Mouse (Mus musculus) hindbrain, embryonic 14.5 days (tissue): ENCODE measurements at regions not wholly inside any gene's neighbourhood (a gene's known extent, or its start where the extent isn't known, plus 50 kb on each side); places are given as distances from the start of the nearest gene placed in this dataset.

Experiments
- ATAC-seq: fragments of 200-750 bp; cut with Nextera tagmentation; 2 replicates; pipeline ENCODE4 v1.8.0; 2017; ENCODE audit warnings: moderate number of reproducible peaks, mild to moderate bottlenecking, moderate TSS enrichment, moderate library complexity; ENCODE audit not compliant: low FRiP score
- DNase-seq: peaks from one replicate; pipeline ENCODE4 v3.0.0-alpha.2; 2015; ENCODE audit warnings: low spot score
- H3K27ac ChIP-seq: fragments of 300-500 bp; sonication (generic); 2 replicates; pipeline ENCODE4 v1.5.1; 2014; ENCODE audit warnings: mild to moderate bottlenecking, moderate library complexity
- H3K27me3 ChIP-seq: fragments of 300-500 bp; sonication (generic); 2 replicates; pipeline ENCODE4 v1.6.1; 2014; ENCODE audit warnings: mild to moderate bottlenecking, low read length, mixed read lengths; ENCODE audit not compliant: control insufficient read depth, insufficient read depth
- H3K36me3 ChIP-seq: fragments of 300-500 bp; sonication (generic); replicated peaks from 2 replicates; pipeline ENCODE4 v1.6.1; 2014; ENCODE audit not compliant: control insufficient read depth, insufficient read depth
- H3K4me1 ChIP-seq: fragments of 300-500 bp; sonication (generic); replicated peaks from 2 replicates; pipeline ENCODE4 v1.6.1; 2014; ENCODE audit warnings: antibody characterized with exemption, low read length, mixed read lengths; ENCODE audit not compliant: control insufficient read depth, insufficient read depth
- H3K4me2 ChIP-seq: fragments of 300-500 bp; sonication (generic); replicated peaks from 2 replicates; pipeline ENCODE4 v1.6.1; 2014; ENCODE audit warnings: mild to moderate bottlenecking, moderate library complexity
- H3K4me3 ChIP-seq: fragments of 300-500 bp; sonication (generic); replicated peaks from 2 replicates; pipeline ENCODE4 v1.5.1; 2014; ENCODE audit warnings: mild to moderate bottlenecking, low read length
- H3K9ac ChIP-seq: fragments of 300-500 bp; sonication (generic); 2 replicates; pipeline ENCODE4 v1.6.1; 2014
- H3K9me3 ChIP-seq: fragments of 300-500 bp; sonication (generic); 2 replicates; pipeline ENCODE4 v1.6.1; 2016; ENCODE audit warnings: low read length; ENCODE audit not compliant: control insufficient read depth
- WGBS: fragments of 180-500 bp; shearing (Covaris S2); extraction: QIAGEN DNeasy Blood & Tissue Kit; methylation state at CpG from one replicate; pipeline ENCODE4 v1.1.7; 2014; 5-methylcytosine and 5-hydroxymethylcytosine counted together

DNA sequence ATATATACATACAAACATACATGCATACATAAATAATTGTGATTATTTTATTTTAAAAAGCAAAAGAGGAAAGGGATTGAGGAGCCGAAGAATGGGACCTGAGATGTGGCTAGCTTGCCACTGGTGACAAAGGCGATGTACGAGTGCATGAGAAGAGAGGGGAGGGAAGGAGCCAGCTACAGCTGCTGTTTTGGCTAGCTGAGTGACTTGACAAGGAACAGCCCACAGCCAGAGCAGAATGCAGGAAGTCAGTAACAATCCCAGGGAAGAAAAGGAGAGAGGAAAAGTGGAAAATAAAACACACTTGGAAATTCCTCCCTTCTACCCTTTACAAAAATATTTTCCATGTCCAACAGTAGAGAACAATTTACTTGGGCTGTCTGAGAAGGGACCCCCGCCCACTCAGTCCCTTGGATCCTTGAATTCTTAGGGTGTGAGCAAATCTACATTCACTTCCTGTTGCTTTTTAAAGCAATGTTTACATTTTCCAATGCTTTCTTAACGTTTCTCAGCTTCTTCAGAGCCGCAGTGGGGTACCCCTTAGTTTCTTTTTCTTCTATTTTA is 345.9 kb downstream of the Sox4 start:
- ATAC-seq, result no peak

DNA sequence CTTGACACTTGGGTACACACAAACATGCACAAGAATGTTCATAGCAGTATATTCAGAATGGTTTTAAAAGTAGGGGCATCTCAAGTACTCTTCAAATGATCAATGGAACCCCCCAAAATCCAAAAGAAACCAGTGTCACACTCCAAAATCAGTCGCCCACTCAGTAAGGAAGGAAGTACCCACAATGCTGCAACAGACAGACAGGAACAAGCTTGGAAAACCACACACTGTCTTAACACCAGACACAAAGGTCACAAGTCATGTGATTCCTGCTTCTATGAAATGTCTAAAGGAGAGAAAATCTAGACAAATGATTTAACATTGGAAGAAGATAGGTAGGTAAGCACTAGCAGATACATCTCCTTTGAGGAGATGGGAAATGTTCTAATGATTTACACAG is 346.9 kb downstream of the Sox4 start:
- no peak for DNase-seq
- Histone ChIP-seq H3K9me3 (no peaks in the 10 kb centered on the region), H3K9ac (no peak overlapping the region), H3K4me1 (no peaks in the 10 kb centered on the region), H3K4me3 (no peak overlapping the region), H3K4me2 (no peak overlapping the region), H3K27ac (no peak overlapping the region), H3K27me3 (no peaks in the 10 kb centered on the region), H3K36me3 (no peaks in the 10 kb centered on the region)
- ATAC-seq, result no peak
- 75% methylated on average over 1 of the region's 1 CpGs for WGBS

More for the DNA sequence above, 345.9 kb downstream of the Sox4 start:
- no peak for DNase-seq
- Histone ChIP-seq H3K27me3 (no peaks in the 10 kb centered on the region), H3K4me2 (no peak overlapping the region), H3K9me3 (no peaks in the 10 kb centered on the region), H3K27ac (0 out of 2 replicates have a peak overlapping the region, but pooled peaks have one; percentile 41), H3K36me3 (no peaks in the 10 kb centered on the region), H3K9ac (no peak overlapping the region), H3K4me1 (no peaks in the 10 kb centered on the region), H3K4me3 (no peak overlapping the region)
- 72% methylated on average over 6 of the region's 6 CpGs for WGBS

- Histone ChIP-seq H3K4me1 (no peaks in the 10 kb centered on the region), H3K4me2 (no peak overlapping the region), H3K27me3 (no peaks in the 10 kb centered on the region), H3K36me3 (no peaks in the 10 kb centered on the region), H3K4me3 (no peak overlapping the region), H3K9ac (no peak overlapping the region), H3K27ac (no peak overlapping the region), H3K9me3 (no peaks in the 10 kb centered on the region)
- WGBS, result 72% methylated on average over 1 of the region's 1 CpGs
- ATAC-seq, result no peak
- no peak for DNase-seq
Observed at GRCm38 (mm10) chr13:28605833-28606232, 347.7 kb downstream of the Sox4 start.

DNA sequence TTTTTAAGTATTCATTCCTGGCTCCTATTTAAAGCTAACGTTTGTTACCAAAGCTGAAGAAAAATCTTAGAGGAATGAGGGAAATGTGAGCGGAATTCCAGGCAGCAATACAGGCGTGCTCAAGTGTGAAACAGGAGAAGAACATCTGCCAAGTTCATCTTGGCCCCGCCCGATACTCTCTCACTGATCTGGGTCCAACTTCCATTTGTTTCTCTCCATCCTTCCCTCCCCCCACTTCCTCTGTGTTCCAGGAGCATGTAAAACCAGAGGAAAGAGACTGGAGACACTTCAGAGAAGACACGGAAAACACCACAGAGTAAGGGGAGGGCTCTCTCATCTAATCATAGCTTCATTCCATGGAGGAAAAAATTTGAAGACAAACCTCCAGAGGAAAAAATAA is 346.7 kb downstream of the Gm11361 start:
- H3K27me3 ChIP-seq, result no peaks in the 10 kb centered on the region
- DNase-seq, result no peak

GRCm38 (mm10) chr13:28600792-28601191 is 343.5 kb downstream of the Gm11361 start:
- no peaks in the 10 kb centered on the region for H3K9me3 ChIP-seq
- no peak overlapping the region for H3K4me2 ChIP-seq
- 0 out of 2 replicates have a peak, but pooled peaks cover 7% of the 10 kb centered on the region for H3K4me1 ChIP-seq
- ATAC-seq (no peak), DNase-seq (no peak)
- H3K4me3 ChIP-seq, result no peak overlapping the region
- WGBS, result 79% methylated on average over 5 of the region's 5 CpGs
- H3K27ac ChIP-seq, result no peak overlapping the region
- H3K27me3 ChIP-seq, result no peaks in the 10 kb centered on the region
- no peak overlapping the region for H3K9ac ChIP-seq
- no peaks in the 10 kb centered on the region for H3K36me3 ChIP-seq

More for the DNA sequence above, 346.7 kb downstream of the Gm11361 start:
- Histone ChIP-seq H3K27ac (peak overlapping the region; percentile 20; the same call in 1 of the 2 replicates), H3K9me3 (no peaks in the 10 kb centered on the region), H3K36me3 (no peaks in the 10 kb centered on the region), H3K9ac (no peak overlapping the region), H3K4me2 (no peak overlapping the region; the same call in 1 of the 2 replicates), H3K4me1 (no peaks in the 10 kb centered on the region), H3K4me3 (no peak overlapping the region)
- ATAC-seq, result no peak
- 71% methylated on average over 6 of the region's 6 CpGs for WGBS

DNA sequence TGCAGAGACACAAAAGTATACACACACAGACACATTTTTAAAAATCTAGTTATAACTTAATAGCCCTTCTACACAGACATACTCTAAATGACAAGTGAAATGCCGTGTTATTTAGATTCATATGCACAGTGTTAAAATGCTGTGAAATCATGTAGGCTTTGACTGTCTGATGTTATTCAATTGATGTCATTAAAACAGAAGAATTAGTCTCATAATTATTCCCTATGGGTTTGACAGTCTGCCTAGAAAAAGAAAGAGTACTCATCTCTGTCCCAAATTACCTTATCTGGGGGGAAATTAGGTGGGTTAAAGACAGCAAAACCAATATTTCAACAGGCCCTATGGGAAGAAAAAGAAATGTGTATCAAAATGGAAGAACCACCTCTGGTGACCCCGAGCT is 339.0 kb downstream of the Gm11361 start:
- no peaks in the 10 kb centered on the region for H3K36me3 ChIP-seq
- WGBS, result 71% methylated on average over 2 of the region's 2 CpGs
- no peak overlapping the region for H3K4me3 ChIP-seq
- H3K4me2 ChIP-seq, result no peak overlapping the region
- H3K4me1 ChIP-seq, result 0 out of 2 replicates have a peak, but pooled peaks cover 7% of the 10 kb centered on the region
- H3K9me3 ChIP-seq, result no peaks in the 10 kb centered on the region
- H3K27ac ChIP-seq, result peak overlapping the region; percentile 53; the same call in 1 of the 2 replicates
- DNase-seq (no peak), ATAC-seq (no peak)
- H3K9ac ChIP-seq, result no peak overlapping the region
- no peaks in the 10 kb centered on the region for H3K27me3 ChIP-seq

DNA sequence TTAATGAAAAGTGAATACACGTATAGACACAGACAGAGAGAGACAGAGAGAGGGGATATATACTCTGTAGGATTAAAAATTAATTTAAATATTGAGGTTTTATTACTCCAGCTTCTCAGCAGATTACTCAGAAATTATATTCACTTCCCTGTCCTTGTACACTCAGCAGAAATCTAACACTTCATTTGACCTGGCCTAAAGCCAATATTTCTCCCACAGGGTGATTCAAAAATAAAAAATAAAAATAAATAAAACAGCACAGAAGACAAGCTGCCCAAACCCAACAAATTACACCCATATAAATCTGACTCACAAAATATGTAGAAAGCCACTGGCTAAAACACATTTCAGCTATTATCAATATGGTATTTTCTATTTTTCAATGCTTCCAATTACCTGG is 334.8 kb downstream of the Gm11361 start:
- no peak for ATAC-seq
- H3K27ac ChIP-seq, result no peak overlapping the region
- no peaks in the 10 kb centered on the region for H3K27me3 ChIP-seq
- 77% methylated on average over 1 of the region's 1 CpGs for WGBS
- no peak for DNase-seq
- H3K4me1 ChIP-seq, result 0 out of 2 replicates have a peak, but pooled peaks cover 7% of the 10 kb centered on the region
- no peak overlapping the region for H3K4me3 ChIP-seq
- H3K36me3 ChIP-seq, result no peaks in the 10 kb centered on the region
- H3K9ac ChIP-seq, result no peak overlapping the region
- H3K9me3 ChIP-seq, result no peaks in the 10 kb centered on the region
- H3K4me2 ChIP-seq, result no peak overlapping the region

- H3K4me2 ChIP-seq, result no peak overlapping the region
- ATAC-seq, result no peak
- H3K9me3 ChIP-seq, result no peaks in the 10 kb centered on the region
- H3K4me3 ChIP-seq, result no peak overlapping the region
- H3K9ac ChIP-seq, result no peak overlapping the region
- no peak for DNase-seq
- H3K4me1 ChIP-seq, result 0 out of 2 replicates have a peak, but pooled peaks cover 8% of the 10 kb centered on the region
- 84% methylated on average over 5 of the region's 5 CpGs for WGBS
- no peak overlapping the region for H3K27ac ChIP-seq
- H3K36me3 ChIP-seq, result no peaks in the 10 kb centered on the region
- no peaks in the 10 kb centered on the region for H3K27me3 ChIP-seq
Observed at GRCm38 (mm10) chr13:28587977-28588376, 330.6 kb downstream of the Gm11361 start.

GRCm38 (mm10) chr13:28586693-28587092 is 329.4 kb downstream of the Gm11361 start:
- ATAC-seq (peak; percentile 46; the same call in 1 of the 2 replicates), DNase-seq (no peak)
- no peak overlapping the region for H3K9ac ChIP-seq
- H3K27me3 ChIP-seq, result no peaks in the 10 kb centered on the region
- 64% methylated on average over 7 of the region's 7 CpGs for WGBS
- no peaks in the 10 kb centered on the region for H3K36me3 ChIP-seq
- H3K4me1 ChIP-seq, result 0 out of 2 replicates have a peak, but pooled peaks cover 8% of the 10 kb centered on the region
- H3K9me3 ChIP-seq, result no peaks in the 10 kb centered on the region
- H3K4me3 ChIP-seq, result no peak overlapping the region
- H3K27ac ChIP-seq, result peak overlapping the region; percentile 24; the same call in 1 of the 2 replicates
- H3K4me2 ChIP-seq, result no peak overlapping the region
